Mouse (Mus musculus) thymus, adult 2 months (tissue): ENCODE data around the gene Rhbdd1.

ENCODE experiments used
- CTCF ChIP-seq: fragments of 200-500 bp; IDR thresholded peaks from 2 replicates; pipeline ENCODE4 v1.5.1; 2012; ENCODE audit warnings: mild to moderate bottlenecking, control low read depth, low read length, moderate library complexity, borderline replicate concordance; ENCODE audit not compliant: control insufficient read depth, poor library complexity, insufficient read depth; ENCODE audit errors: extremely low read depth
- POLR2A ChIP-seq: fragments of 200-500 bp; IDR thresholded peaks from 2 replicates; pipeline ENCODE4 v1.6.1; 2012; ENCODE audit warnings: mild to moderate bottlenecking, low read length, control low read depth, moderate library complexity; ENCODE audit not compliant: control insufficient read depth, poor library complexity, insufficient read depth; ENCODE audit errors: extremely low read depth

DNA sequence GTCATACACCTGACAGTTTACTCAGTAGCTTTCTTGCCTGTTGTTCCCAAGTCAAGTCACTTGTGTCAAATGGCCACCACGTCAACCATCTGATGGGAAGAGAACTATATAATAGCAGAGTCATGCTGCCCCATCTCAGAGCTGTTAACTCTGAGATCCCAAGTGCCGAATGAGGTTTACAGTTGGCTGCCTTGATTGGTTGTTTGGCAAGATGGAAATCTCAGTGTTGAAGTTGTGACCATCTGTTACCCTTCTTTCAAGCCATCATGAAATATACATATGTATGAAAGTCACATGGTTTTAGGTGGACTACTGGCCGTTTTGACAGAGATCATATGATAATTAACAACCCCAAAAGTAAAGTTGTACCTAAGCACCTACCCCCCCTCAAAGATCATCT, 121.0 kb downstream of the Rhbdd1 start:
- no peak for TF ChIP-seq CTCF
- TF ChIP-seq POLR2A = no peak
